Mouse (Mus musculus): ENCODE results near the gene Cnot4. TPM values are rescaled to one million over a fixed set of nuclear protein-coding genes. Genes with fewer than 3 reads are reported as not detected.

The Cnot4 gene
- polyA plus RNA-seq, 1 experiment from 2014 or later, result 29.9 TPM

DNA sequence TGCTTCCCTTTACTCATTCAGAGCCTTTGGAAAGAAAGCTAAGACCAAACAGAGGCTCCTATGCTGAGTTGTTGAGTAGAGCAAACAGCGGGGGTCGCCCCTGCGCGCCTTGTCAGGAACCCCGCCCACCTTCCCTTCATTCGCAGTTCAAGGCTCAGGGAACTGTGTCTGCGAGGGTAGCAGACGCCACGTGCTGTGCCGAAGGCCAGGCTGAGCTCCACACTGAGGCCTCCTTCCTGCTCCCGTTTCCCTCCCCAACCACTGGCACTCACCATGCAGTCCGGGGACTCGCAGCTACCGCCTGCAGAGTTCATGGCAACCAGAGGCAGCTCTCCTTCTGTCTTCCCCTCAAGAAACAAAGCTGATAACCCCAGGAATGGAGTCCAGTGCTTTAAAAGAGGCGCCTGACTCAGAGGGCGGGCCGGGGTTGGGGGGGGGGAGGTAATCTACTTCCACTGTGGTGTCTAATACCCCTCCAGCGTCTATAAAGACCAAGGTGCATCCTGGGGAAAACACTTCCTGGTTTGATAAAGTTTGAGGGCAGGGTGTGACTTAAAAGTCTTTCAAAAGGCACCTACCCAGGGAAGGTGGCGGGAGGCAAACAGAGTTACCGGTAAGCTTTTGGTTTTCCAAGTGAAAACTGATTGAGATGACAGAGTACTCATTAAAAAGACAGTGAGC is 145.3 kb downstream of the Cnot4 start, which contains the start of gene Slc23a4:
TSS of gene Slc23a4 (minus strand) at position 324 of the 681 bp plus-strand sequence.
- 14% methylated on average over 20 of the region's 20 CpGs for WGBS
- Histone ChIP-seq H3K9ac (no peak within 1 kb of the TSS), H3K4me1 (peaks cover 14% of the 10 kb centered on the region), H3K27ac (no peak within 1 kb of the TSS), H3K27me3 (no peaks in the 10 kb centered on the region), H3K36me3 (no peaks in the 10 kb centered on the region), H3K9me3 (no peaks in the 10 kb centered on the region), H3K4me3 (0 out of 2 replicates have a peak within 1 kb of the TSS, but pooled peaks have one; percentile 5), H3K4me2 (peak within 1 kb of the TSS; percentile 30)
- no peak for ATAC-seq (ENCODE audit: insufficient number of reproducible peaks, low FRiP score, low TSS enrichment, low read depth)

DNA sequence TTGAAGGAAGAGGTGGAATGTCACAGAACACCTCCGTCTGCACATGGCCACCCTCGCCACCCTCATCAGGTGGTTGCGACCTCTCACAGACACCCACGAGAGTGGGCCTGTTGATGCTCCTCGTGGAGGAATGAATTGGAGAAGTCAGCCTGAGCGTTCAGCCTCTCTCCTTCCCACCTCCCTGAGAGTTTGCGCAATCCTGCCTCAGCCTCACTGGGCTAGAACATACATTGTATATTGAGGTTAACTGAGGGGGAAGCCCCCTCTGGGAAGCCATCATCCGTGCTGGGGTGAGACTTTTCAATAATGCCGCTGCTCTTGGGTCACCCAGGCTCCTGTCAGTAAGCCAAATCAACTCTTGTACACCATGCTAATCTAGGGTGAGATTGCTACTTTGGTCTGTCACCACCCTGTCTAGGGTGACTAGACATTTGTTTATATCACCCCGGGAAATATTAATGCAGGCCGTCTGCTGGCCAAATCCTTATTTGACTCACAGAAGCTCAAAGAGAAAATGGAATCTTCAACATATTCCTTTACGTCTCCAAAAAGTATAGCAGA is 146.4 kb downstream of the Cnot4 start:
- Histone ChIP-seq H3K4me2 (no peak overlapping the region), H3K9ac (no peak overlapping the region), H3K27me3 (no peaks in the 10 kb centered on the region), H3K36me3 (no peaks in the 10 kb centered on the region), H3K4me3 (no peak overlapping the region), H3K27ac (no peak overlapping the region), H3K9me3 (no peaks in the 10 kb centered on the region), H3K4me1 (peaks cover 14% of the 10 kb centered on the region)
- ATAC-seq (ENCODE audit: insufficient number of reproducible peaks, low FRiP score, low TSS enrichment, low read depth), result no peak
- 84% methylated on average over 12 of the region's 12 CpGs for WGBS

DNA sequence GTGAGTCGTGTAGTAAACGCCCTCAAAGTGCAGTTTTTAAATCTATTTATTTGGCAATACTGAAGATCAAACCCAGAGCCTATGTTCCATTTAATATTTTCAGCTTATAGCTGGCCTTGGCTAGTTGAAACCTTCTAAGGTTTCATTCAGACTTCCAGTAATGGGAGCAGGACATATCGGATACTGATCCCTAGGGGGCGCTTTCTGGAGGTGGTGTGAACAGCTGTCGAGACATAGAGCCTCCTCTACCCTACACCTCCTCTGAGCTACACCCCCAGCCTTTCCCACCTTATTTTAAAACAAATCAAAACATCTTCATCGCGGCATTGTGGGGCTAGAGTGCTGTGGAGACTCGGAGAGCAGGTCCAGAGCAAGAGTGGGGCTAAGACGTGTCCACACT is 152.9 kb downstream of the Cnot4 start:
- H3K9ac ChIP-seq, result no peak overlapping the region
- no peak overlapping the region for H3K4me3 ChIP-seq
- H3K27me3 ChIP-seq, result no peaks in the 10 kb centered on the region
- ATAC-seq (ENCODE audit: insufficient number of reproducible peaks, low FRiP score, low TSS enrichment, low read depth), result no peak
- no peak overlapping the region for H3K27ac ChIP-seq
- H3K4me1 ChIP-seq, result no peaks in the 10 kb centered on the region
- H3K9me3 ChIP-seq, result no peaks in the 10 kb centered on the region
- no peaks in the 10 kb centered on the region for H3K36me3 ChIP-seq
- H3K4me2 ChIP-seq, result no peak overlapping the region
- WGBS, result 51% methylated on average over 9 of the region's 9 CpGs

DNA sequence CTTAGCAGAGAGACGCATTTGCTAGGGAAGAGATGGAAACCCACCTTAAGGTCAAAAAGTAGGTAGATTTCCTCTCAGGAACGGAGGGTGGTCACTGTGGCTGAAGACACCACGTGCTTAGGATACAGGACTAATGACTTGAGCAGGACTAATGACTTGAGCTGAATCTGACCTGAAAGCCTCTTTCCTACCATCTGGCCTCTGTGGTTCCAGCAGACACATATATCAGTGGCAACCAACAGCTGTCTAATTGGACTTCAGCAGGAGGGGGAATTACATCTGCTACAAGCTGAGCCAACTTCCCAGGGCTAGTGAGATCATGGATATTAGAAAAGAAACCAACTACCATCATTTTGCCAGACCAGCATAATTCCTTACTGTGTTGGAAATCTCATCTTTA is 154.2 kb downstream of the Cnot4 start:
- WGBS, result 79% methylated on average over 3 of the region's 3 CpGs
- Histone ChIP-seq H3K27me3 (no peaks in the 10 kb centered on the region), H3K9ac (no peak overlapping the region), H3K4me2 (no peak overlapping the region), H3K27ac (no peak overlapping the region), H3K4me1 (no peaks in the 10 kb centered on the region), H3K4me3 (no peak overlapping the region), H3K9me3 (no peaks in the 10 kb centered on the region), H3K36me3 (no peaks in the 10 kb centered on the region)
- no peak for ATAC-seq (ENCODE audit: insufficient number of reproducible peaks, low FRiP score, low TSS enrichment, low read depth)

Other genes starting within 250 kb of the Cnot4 start
- 9.9 and 10.2 TPM in 2 replicates for gene Wdr91, start 222.8 kb downstream of the Cnot4 start, polyA plus RNA-seq (2015; fragmentation: Nextera tagmentation; extraction: Ambion mirVana)
- gene Stra8, start 213.6 kb downstream of the Cnot4 start, polyA plus RNA-seq (2015; fragmentation: Nextera tagmentation; extraction: Ambion mirVana), result not detected in 2 replicates
- 0.53 and 0.56 TPM in 2 replicates for gene Slc23a4, start 145.3 kb downstream of the Cnot4 start, polyA plus RNA-seq (2015; fragmentation: Nextera tagmentation; extraction: Ambion mirVana)
- gene Nup205, start 43.7 kb upstream of the Cnot4 start, polyA plus RNA-seq (2015; fragmentation: Nextera tagmentation; extraction: Ambion mirVana), result 23.0 and 27.6 TPM in 2 replicates
- 0.12 and 0.20 TPM in 2 replicates for gene Slc13a4, start 174.4 kb upstream of the Cnot4 start, polyA plus RNA-seq (2015; fragmentation: Nextera tagmentation; extraction: Ambion mirVana)
- gene Fam180a, start 192.4 kb upstream of the Cnot4 start, polyA plus RNA-seq (2015; fragmentation: Nextera tagmentation; extraction: Ambion mirVana), result 6.8 and 8.5 TPM in 2 replicates